Mouse (Mus musculus): ENCODE measurements around the gene Bglap3. TPM values are rescaled to one million over a fixed set of nuclear protein-coding genes. Genes with fewer than 3 reads are reported as not detected.

Gene Bglap3
- polyA plus RNA-seq, 3 experiments from 2014 or later = not detected

DNA sequence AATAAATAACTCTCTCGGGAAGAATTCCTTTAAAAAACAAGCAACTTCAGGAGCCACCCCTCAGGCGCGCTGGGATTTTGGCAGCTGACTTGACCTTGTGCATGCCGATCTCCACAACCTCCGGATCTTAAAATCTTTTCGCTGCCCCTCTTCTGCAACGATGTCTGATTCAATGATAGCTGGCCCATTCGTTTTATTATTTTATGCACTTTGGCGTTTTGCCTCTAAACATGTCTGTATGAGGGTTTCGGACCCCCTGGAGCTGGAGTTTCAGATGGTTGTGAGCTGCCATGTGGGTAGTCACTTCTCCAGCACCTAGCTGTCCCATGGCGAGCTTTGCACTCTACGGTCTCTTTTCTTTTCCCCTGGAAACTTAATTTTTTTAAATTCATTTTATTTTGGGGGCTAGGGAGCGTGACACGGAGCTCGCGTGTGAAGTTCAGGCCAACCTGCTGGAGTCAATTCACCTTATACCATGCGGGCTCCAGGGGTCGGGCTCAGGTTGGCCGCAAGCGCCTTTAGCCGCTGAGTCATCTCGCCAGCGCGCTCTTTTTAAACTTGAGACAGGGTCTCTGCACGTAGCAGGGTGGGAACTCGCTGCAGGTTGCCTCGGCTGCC, 37.0 kb downstream of the Bglap3 start:
- peak; percentile 9 for ATAC-seq

DNA sequence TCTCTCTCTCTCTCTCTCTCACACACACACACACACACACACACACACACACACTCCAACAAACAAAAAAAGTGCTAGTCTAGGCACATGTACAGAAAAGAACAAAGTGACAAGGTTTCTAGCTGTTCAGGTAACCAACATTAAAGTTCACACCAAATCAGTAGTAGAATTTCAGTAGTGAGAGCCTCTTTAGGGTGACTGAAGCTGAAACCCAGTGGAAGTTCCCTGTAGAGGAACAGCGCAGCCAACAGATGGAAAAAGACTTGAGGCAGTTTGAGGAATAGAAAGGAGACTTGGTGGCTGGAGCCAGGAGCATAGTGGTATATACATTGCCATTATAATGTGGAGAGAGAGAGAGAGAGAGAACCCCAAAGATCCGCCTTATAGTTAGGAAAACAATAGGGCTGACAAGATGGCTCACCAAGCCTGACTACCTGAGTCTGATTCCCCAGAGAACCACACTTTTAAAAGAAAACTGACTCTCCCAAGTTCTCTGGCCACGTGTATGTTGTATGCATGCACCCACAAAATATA, 37.6 kb downstream of the Bglap3 start:
- ATAC-seq = no peak

DNA sequence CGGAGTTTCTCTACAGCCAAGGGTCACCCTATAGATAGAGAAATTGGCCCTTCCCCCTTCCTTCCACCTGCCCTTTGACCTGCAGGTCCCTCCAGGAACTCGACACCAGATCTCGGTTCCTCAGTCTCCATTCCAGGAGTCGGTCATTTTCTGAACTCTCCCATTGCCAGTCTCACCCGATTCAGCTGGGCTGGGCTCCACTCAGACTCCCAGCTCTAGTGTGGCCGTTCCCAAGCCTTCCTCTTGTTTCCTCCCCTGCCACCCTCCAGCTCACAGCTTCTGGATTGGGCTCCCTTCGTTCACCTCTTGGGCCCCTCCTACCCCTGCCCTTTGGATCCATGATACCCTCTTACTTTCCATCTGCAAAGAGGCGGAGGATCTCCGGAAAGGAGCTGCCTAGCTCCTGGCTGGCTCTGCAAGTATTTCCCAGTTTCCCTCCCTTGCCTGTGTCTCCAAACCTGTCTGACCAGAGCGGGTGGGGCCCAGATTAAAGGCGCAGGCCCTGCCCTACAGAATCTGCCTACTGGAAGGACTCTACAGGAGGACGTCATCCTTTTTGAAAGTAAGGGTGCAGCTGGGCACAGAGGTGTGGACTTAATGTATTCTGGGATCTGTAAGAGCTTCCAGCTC, 38.4 kb downstream of the Bglap3 start:
- no peak for ATAC-seq

DNA sequence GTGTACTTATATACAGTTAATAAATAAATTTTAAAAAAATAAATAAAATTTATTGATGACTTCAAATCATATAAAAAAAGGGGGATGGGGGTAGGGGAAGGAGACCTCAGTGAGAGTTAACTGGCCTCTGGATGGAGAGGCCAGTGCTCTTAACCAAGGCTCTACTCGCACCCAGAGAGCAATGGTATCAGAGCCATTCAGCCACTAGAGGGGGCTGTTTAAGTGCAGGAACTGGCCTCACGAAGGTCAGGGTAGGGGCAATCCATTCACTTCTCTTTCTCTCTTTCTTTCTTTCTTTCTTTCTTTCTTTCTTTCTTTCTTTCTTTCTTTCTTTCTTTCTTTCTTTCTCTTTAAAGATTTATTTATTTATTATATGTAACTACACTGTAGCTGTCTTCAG, 41.3 kb downstream of the Bglap3 start:
- ATAC-seq = no peak

GRCm38 (mm10) chr3:88328956-88329355, 43.6 kb downstream of the Bglap3 start:
- ATAC-seq = no peak

DNA sequence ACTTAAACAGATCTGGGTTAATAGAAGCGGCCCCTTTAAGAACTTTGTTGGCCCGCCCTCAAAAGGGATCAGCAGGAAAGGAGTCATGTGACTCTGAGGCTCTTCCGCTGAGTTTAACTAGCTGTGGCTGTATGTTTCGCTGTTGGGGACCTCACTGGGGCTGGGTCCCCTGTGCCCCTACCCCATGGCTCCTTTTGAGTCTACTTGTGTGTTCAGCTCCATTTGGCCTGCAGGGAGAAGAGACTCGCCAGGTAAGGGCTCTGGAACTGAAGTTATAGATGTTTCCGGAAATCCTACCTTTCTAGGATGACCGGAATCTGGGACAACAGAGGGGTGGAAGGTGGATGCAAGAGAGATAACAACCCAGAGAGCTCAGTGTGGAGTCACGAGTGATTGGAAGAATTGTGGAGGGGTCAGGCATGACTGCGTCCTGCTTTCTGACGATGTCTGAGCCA, 47.6 kb downstream of the Bglap3 start, which contains the start of gene Glmp:
Gene Glmp, plus strand, starts transcription at position 73 of the 455 bp plus-strand sequence.
- peak; percentile 98 for ATAC-seq

Other genes starting within 250 kb of the Bglap3 start
- 10 to 100 TPM; 16.6 to 32.0 (median 27.7) TPM for gene Mef2d, start 230.4 kb downstream of the Bglap3 start, polyA plus RNA-seq (2017; shearing (Covaris generic))
- gene Rhbg, start 118.0 kb downstream of the Bglap3 start, polyA plus RNA-seq (2017; shearing (Covaris generic)) = not detected
- not detected for gene Gm38392, start 85.5 kb downstream of the Bglap3 start, polyA plus RNA-seq (2017; shearing (Covaris generic))
- 1 to 10 TPM; 2.3 to 6.2 (median 3.6) TPM for gene Tsacc, start 75.7 kb downstream of the Bglap3 start, polyA plus RNA-seq (2017; shearing (Covaris generic))
- 100 to 1,000 TPM; 157 to 218 (median 188) TPM for gene Cct3, start 75.6 kb downstream of the Bglap3 start, polyA plus RNA-seq (2017; shearing (Covaris generic))
- gene Glmp, start 47.7 kb downstream of the Bglap3 start, polyA plus RNA-seq (2017; shearing (Covaris generic)) = 100 to 1,000 TPM; 335 to 443 (median 344) TPM
- 1 to 10 TPM; 1.2 to 2.4 (median 1.8) TPM for gene Tmem79, start 36.6 kb downstream of the Bglap3 start, polyA plus RNA-seq (2017; shearing (Covaris generic))
- 10 to 100 TPM; 26.1 to 47.1 (median 37.8) TPM for gene Smg5, start 36.5 kb downstream of the Bglap3 start, polyA plus RNA-seq (2017; shearing (Covaris generic))
- not detected for gene Paqr6, start 8.2 kb downstream of the Bglap3 start, polyA plus RNA-seq (2017; shearing (Covaris generic))
- gene Bglap2, start 6.0 kb upstream of the Bglap3 start, polyA plus RNA-seq (2017; shearing (Covaris generic)) = not detected
- not detected for gene Bglap, start 11.7 kb upstream of the Bglap3 start, polyA plus RNA-seq (2017; shearing (Covaris generic))
- gene Pmf1, start 37.6 kb upstream of the Bglap3 start, polyA plus RNA-seq (2017; shearing (Covaris generic)) = 100 to 1,000 TPM in 1 of 3 experiments, 10 to 100 TPM in 2; 46.3 to 105 (median 50.5) TPM
- gene Slc25a44, start 52.4 kb upstream of the Bglap3 start, polyA plus RNA-seq (2017; shearing (Covaris generic)) = 10 to 100 TPM; 11.2 to 14.6 (median 14.4) TPM
- 10 to 100 TPM; 24.5 to 49.0 (median 28.3) TPM for gene Sema4a, start 88.4 kb upstream of the Bglap3 start, polyA plus RNA-seq (2017; shearing (Covaris generic))
- gene Lmna, start 137.2 kb upstream of the Bglap3 start, polyA plus RNA-seq (2017; shearing (Covaris generic)) = 1 to 10 TPM; 2.6 to 8.0 (median 4.0) TPM
- gene Mex3a, start 159.7 kb upstream of the Bglap3 start, polyA plus RNA-seq (2017; shearing (Covaris generic)) = under 1 TPM; 0.17 to 0.20 (median 0.18) TPM
- gene Rab25, start 175.6 kb upstream of the Bglap3 start, polyA plus RNA-seq (2017; shearing (Covaris generic)) = not detected
- gene Lamtor2, start 180.3 kb upstream of the Bglap3 start, polyA plus RNA-seq (2017; shearing (Covaris generic)) = 100 to 1,000 TPM; 149 to 189 (median 187) TPM
- 10 to 100 TPM in 2 of 3 experiments, 1 to 10 TPM in 1; 9.8 to 15.5 (median 12.1) TPM for gene Ubqln4, start 181.0 kb upstream of the Bglap3 start, polyA plus RNA-seq (2017; shearing (Covaris generic))
- gene Ssr2, start 203.1 kb upstream of the Bglap3 start, polyA plus RNA-seq (2017; shearing (Covaris generic)) = 100 to 1,000 TPM; 131 to 197 (median 161) TPM
- 10 to 100 TPM; 37.5 to 56.4 (median 46.5) TPM for gene Arhgef2, start 233.2 kb upstream of the Bglap3 start, polyA plus RNA-seq (2017; shearing (Covaris generic))